Mouse (Mus musculus) yolk sac, embryonic 10.5 days (tissue): ENCODE measurements around the gene Stag1.
"Not testable (repeated sequence)": the region's sequence is repeated elsewhere in the genome, so short reads cannot be mapped to it uniquely, and the experiment has no call there.

Experiments
- DNase-seq: peaks from one replicate; pipeline ENCODE4 v3.0.0-alpha.2; 2017; ENCODE audit warnings: low spot score

Gene Stag1

DNA sequence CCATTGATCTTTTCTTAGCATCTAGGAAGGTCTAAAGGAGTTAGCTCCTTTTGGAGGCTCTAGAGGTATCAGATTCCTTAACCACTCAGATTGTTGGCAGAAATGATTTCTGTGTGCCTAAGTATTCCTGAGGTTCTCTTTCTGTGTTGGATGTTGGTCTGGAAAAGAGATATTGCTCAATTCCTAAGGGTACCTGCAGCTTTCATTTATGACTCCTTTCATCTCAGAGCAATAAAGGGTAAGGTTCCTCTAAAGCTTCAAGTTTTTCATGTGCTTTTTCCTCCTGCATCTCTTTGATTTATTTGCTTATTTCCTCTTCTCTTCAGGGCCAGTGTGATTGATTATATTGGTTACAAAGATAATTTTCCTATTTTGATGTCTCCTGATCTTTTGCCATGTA is 84.7 kb downstream of the Stag1 start:
- DNase-seq, result no peak

DNA sequence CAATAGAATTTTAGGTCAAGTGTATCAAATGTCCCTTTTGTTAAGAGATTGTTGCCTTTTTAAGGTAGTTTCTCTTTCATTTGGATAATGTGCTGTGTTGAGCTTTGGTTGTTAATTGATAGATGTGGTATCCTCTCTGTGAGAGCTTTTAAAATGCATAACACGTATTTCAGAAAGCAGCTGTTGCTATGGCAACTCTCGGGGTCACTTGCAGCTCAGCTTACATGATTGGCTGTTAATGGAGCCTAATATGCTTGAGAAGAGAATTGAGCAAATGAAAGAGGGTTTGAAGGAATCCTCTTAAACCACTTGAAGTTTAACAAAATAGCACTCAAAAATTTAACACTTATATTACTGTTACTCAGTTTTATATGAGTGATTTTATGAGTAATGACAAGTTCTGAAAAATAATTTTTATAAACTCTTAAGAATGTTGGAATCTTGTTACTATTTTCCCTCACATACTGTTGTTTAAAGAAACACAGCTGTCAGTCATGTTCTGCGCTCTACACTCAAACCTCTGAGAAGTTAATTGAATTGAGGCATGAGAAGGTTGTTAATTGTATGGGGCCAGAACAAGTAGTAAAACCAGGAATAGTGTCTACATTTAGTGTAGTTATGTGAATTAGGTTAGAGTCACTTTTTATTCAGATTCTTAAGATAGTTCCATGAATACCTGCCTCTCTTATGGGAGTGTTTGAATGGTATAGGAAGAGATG is 88.3 kb downstream of the Stag1 start:
- no peak for DNase-seq

DNA sequence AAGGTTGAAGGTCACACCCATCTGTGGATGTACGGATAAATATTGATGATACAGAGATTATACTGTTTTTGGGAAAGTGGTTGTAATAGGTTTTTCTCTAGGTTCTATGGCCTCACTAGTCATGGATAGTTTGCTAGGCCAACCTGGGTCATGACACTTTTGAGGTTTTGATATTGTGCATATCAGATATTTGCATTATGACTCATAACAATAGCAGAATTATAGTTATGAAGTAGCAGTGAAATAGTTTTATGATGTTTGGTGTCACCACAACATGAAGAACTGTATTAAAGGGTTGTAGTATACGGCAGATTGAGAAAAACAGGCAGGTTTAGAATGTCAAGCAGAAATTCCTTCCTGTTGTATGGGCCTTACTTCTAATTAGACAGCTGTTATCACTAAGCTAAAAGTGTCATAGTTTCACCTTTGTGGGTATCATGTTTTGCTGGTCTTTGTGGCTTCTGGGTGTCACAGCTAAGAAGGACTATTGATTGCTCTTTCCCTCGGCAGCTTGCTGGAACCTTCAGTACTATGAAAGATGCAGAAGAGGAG is 92.2 kb downstream of the Stag1 start:
- no peak for DNase-seq

DNA sequence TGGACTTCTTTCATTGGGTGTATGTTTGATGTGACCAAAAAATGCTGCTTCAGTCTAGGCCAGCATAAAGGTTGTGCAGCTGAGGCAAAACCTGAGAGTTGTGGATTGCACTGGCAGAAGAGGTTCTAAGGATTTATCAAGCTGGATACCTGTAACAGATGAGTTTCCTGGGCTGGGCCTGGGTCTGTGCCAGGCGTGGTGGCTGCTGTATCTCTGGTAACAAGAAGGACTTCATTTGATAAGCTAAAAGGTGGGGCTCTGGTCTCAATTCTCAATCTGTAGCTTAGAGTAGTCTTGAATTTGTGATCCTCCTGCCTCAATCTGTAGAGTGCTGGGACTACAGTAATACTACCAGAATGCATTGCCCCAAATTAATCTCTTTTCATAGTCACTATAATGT is 94.6 kb downstream of the Stag1 start:
- no peak for DNase-seq

DNA sequence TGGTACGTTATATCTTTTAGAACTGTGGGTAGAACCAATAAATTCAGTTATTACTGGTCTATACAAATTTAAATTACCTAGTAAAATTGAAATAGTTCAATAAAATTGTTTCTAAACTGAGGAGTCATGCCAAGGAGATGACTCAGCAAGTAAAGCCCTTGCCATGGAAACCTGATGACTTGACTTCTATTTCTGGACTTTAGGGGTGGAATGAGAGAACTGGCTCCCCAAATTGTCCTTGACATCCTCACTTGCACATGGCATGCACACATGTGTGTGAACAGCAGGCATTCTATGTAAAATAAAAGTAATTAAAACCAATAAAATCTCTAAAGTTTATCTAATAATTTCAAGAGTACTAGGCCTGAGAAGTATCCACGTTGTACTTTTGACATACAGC is 98.9 kb downstream of the Stag1 start:
- no peak for DNase-seq

DNA sequence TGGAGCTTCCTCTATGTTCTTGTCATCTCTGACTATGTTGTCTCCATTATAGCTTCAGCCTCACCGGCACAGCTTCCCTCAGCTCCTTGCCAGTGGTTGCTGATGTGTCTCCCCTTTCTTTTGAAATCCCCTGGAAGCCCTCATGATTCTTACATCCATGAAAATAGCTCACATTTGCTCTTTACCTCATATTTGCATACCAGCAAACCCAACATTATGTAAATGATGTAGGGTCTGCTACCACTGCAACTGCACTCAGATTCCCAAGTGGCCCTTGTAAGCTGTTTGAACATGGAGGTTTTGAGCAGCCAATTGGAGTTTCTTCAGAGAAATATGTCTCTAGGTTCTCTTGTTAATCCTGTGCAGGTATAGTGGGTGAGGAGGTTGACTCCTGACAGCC is 110.0 kb downstream of the Stag1 start:
- DNase-seq, result no peak

DNA sequence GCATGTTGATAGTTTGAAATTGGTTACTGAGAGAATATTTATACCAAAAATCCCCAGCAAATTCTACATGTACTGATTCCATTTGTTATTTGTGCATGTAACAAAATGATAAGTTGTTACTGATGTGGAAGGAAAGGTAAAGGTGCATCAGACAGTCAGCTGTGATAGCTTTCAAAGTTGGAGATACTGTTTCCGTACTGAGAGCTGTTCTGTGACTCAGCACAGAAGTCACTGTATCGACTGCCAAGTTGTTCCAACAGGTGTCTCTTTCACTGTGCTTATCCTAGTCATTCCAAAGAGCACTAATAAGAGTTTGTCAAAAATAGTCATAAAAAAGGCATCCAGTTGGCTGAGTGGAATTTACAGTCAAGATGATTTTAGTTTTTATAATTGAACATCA is 114.1 kb downstream of the Stag1 start:
- no peak for DNase-seq

DNA sequence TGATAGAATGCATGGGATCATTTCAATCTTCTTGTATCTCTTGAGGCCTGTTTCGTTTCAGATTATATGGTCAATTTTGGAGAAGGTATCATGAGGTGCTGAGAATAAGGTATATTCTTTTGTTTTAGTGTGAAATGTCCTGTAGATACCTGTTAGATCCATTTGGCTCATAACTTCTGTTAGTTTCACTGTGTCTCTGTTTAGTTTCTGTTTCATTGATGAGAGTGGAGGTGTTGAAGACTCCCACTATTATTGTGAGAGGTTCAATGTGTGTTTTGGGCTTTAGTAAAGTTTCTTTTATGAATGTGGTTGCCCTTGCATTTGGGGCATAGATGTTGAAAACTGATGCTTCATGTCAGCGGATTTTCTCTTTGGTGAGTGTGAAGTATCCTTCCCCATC is 127.2 kb downstream of the Stag1 start:
- DNase-seq, result not testable (repeated sequence)

DNA sequence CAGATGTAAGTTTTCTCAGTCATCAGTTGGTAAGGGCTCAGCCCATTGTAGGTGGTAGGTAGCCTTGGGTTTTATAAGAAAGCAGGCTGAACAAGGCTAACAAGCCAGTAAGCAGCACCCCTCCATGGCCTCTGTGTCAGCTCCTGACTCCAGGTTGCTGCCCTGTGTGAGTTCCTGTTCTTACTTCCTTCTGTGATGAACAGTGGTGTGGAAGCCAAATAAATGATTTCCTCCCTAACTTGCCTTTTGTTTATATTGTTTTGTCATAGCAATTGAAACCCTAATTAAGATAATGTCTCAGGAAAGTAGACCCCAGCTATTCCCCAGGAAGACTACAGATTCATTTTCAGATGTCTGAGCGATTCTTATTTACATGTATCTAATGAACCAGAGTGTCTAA is 134.2 kb downstream of the Stag1 start:
- no peak for DNase-seq

DNA sequence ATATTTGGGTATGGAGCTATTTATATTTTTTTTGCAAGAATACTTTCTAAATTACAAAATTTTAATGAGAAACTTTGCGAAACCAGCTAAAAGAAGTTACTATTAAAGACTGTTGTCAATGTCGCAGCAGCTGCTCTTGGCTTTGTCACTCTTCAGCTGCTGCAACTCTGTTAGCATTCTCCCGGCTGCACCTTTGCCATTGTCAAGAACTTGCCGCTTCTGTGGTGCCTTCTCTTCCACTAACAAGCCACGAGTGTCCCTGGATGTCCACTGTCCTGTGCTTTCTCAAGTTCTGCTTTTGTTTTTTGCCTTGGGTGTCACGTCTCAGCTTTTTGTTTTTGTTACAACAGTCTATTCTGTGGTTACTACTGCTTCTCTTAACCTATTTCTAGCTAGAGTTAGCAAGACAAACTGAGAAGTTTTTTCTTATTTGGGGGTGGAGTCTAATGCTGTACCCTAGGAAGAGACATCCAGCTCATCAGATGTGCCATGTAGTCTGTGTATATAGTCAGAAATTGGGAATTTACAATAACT is 136.4 kb downstream of the Stag1 start:
- no peak for DNase-seq

DNA sequence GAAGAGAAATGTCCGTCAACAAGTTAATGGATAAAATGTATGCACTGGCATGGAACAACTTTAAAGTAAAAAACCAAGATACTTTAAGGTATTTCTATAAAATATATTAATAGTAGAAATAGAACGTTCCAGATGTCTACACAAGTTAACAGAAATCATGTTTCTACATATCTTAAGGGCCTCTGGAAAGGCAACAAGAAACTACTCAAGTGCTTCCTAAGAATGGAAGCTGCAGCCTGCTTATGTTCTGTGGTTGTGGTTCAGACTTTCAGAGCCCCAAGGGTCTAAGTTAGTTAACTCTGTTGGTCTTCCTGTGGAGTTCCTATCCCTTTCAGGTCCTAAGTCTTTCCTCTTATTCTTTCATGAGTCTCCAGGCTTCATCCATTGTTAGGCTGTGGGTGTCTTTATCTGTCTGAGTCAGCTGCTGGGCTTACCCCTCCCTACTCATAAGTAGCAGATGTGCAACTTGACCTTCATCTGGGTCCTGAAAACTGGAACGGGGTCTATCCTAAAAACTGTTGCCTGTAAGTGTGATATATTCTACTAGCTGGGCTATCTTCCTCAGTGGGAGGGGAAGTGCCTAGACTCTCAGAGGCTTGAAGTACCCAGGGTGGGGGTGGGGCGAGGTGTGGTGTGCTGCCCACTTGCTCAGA is 138.5 kb downstream of the Stag1 start:
- DNase-seq, result no peak

DNA sequence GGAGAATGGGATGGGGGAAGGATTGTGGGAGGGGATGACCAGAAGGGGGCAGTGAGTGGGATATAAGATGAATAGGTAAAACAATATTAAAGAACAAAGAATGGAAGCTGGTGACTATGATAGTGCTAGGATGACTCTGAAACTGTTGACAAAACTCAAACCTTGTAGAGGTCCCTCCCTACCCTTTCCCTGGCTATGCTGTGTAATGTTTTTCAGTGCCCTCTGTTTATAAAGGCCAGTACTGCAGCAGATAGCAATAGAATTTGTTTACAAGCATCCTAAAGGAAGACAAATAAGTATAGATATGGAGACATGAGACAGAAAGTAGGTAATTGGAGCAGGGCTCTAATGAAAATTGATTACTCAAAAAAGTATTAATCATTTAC is 139.0 kb downstream of the Stag1 start:
- DNase-seq, result no peak

DNA sequence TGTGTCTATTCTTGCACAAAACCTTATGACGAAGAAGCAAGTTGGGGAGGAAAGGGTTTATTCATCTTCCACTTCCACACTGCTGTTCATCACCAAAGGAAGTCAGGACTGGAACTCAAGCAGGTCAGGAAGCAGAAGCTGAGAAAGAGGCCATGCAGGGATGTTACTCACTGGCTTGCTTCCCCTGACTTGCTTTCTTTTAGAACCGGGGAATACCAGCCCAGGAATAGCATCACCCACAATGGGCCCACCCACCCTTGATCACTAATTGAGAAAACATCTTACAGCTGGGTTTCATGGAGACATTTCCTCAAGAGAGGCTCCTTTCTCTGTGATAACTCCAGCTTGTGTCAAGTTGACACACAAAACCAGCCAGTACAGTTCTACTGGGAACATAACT is 179.6 kb downstream of the Stag1 start:
- not testable (repeated sequence) for DNase-seq

DNA sequence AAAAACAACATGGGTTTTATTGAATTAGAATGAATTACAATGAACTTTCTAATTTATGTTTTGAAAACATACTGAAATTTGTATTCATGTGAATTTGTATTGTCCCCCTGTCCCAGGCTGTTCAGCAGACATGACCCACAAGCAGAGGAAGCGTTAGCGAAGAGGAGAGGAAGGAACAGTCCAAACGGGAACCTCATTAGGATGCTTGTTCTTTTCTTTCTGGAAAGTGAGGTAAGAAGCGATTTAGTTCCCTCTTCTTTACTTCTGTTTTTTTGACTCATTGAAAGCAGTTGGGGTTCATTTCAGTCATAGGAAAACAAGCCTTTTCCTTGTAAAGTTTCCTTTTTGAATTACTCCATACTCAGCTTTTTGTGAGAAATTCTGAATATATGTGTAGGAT is 268.4 kb downstream of the Stag1 start:
- DNase-seq, result no peak

DNA sequence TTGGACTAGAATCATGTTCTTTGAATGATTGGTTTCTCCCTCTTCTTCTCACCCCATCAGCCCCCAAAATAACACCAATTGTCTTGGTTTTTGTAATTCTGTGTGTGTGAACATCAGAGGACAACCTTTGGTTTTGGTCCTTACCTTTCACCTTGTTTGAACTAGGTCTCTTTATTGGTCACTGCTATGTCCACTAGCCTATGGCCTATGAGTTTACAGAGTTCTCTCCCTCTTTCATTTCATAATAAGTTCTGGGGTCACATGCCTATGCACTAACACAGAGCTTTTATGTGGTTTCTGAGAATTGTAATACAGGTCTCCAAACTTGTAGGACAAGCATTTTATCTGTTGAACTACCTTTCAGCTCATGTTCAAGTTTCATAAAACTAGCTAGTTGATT is 272.0 kb downstream of the Stag1 start:
- no peak for DNase-seq

DNA sequence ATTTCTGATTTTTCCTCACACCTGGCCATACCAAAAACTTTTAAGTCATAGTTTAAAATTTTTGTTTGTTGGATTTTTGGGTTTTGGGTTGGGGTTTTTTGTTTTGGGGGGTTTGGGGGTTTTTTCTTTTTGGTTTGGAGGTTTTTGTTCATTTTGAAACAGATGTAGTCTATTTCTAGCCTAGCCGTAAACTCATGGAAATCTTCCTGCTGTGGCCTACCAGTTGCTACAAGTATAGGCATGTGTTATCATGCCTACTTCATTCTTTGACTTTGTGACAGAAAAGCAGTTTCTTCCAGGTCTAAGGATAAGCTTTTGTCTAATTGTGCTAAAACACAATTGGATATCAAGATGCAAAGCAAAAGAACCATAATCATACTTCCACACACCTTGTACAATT is 298.5 kb downstream of the Stag1 start:
- DNase-seq, result no peak

DNA sequence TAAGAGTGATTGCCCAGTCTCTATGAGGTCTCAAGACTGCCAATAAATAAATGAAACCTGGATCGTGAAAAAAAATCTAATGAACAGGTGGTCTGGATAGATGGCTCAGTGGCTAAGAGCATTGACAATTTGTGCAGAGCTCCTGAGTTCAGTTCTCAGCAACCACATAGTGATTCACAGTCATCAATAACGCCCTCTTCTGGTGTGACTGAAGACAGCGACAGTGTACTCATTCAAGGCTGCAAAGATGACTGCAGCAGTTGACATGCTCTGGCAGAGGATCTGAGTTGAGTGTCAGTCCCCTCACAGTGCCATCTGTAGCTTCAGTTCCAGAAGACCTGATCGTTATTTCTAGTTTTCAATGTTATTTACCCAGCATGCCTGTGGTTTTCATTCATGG is 300.4 kb downstream of the Stag1 start:
- DNase-seq, result no peak

DNA sequence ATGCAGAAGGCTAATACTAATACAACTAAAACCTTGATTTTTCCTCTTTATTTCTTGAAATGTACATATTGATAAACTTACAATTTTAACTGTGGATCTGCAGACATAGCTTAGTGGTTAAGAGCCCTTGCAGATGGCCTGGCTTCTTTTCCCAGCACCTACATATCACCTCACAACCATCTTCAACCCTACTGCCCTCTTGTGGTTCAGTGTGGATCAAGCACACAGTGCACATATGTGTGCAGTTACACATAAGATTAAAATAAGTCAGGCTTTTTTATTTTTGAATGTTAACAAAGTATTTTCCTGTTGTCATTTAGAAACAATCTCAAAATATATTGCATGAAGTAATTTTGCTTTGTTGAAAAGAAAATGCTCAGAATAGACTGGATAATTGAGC is 312.8 kb downstream of the Stag1 start:
- no peak for DNase-seq

DNA sequence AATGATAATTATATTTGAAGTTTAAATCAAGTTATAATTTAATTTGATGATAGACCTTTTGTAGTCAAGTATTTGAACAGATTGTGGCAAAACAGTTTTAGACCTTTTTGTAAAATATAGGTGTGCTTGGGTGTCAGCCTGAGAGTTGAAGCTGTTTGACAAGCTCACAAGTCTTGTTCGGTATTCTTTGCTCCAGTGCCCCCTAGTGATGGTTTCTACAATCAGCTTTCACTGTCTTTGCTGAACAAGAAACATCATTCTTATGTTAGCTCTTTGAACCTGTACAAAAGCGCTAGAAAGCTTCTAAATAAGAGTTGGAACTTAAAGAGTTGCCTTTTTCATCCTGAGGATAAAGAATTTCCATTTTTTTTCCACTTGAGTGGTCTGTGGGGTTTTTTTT is 319.5 kb downstream of the Stag1 start:
- no peak for DNase-seq

DNA sequence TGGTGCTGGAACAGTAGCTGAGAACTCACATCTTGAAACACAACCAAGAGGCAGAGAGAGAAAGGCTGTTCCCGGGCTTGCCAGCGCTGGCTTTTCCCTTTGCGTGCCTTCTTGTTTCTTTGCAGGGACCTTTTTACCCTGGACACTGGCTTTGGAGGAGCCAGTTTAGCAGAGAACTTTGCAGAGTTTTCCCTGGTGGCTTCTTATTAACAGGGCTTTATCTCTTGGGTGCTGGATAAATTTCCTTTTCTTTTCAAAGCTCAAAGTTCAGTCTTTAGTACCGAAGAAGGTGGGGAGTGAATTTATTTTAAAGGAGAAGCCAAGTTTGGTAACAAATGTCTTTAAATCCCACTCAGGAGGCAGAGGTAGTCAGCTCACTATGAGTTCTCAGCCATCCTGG is 329.0 kb downstream of the Stag1 start:
- DNase-seq, result peak; percentile 44

DNA sequence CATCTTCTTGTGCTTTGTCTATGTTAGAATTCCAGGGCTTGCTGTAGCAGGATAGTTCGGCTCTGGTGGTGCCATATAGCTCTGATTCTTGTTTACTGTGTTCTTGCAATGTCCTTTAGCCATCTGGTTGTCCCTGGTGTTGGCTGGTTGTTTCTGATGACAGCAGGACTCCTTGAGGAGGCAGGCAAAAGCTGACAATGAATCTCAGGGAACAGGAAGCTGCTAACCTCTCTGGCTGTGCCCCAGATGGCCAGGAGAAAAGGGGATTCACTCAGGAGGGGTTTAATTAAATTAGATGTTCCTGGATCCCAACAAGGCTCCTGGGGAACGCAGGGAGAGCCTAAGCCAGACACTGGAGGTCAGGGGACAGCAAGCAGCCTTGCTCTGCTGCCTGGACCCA is 344.4 kb downstream of the Stag1 start:
- no peak for DNase-seq

DNA sequence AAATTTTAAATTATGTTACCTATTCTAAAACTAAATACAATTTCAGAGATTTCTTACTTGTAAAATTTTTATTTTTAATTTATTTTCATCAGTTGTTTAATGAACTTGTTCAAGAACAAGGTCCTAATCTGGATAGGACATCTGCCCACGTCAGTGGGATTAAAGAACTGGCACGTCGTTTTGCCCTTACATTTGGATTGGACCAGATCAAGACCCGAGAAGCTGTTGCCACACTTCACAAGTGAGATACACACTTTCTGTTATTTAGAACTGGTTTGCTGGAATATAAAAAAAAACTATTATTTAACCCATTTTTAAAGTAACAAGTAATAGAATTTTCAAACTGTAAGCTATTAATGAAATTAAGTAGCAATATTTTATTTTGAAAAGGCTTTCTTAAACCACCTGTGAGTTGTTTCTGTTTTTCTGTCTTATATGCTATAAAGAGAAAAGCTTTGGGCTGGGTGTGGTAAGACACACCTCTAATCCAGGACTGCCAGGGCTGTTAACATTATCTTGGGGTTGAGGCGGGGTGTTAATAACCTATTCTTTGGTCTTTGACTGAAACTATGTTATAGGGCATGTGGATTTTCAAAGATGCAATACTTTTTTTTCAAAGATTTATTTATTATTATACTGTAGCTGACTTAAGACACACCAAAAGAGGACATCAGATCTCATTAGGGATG is 347.2 kb downstream of the Stag1 start:
- DNase-seq, result no peak

DNA sequence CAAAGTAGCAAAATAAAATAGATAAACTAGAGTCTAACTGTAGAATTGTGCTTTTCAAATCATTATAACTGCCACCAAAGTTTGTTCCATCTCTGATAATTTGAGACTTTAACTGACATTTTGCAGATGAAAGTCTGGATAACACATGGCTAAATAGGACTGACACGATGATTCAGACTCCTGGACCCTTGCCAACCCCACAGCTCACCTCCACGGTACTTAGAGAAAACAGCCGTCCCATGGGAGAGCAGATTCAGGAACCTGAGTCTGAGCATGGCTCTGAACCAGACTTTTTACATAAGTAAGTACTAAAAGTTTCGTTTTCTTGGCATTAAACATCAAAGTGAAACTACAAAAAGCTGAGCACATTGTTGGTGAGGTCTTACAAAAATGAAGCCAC is 353.9 kb downstream of the Stag1 start:
- no peak for DNase-seq
